Mouse (Mus musculus): ENCODE measurements at regions not wholly inside any gene's neighbourhood (a gene's known extent, or its start where the extent isn't known, plus 50 kb on each side); places are given as distances from the start of the nearest gene placed in this dataset.

DNA sequence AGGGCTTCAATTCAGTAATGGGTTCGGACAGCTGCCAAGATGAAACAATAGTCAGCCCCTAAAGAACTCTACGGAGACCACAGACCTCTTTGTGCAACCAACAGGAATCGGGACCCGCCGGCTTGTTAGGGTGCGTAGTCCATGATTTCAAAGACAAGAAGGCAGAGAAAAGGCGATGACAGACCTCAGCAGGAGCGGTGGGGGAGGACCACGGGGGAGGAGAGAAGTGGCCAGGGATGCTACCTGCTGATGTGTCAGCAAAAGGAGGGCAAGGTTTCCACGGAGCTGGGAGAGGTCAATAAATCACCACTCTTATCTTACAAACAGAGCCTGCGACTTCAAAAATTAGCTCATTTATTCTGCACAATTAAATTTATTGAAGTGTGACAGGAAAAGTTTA, 388.4 kb upstream of the Id4 start:
- DNase-seq: no peak

DNA sequence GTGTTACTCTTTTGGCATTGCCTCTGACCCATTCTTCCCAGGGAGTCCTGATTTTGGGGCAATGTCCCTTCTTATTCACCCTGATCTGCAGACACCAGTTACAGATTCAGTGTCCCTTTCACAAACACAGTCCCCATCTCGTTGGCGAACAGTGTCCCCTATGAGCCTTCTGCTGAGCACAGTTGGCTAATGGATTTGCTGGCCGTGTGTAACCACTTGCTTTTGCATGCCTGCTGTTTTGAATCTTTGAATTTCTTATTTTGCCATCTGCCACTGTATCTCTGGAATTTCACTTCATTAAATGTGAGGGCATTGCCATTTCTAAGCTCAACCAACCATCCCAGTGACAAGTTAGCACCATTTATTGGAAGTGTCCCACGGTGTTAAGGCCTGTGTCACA, 368.5 kb upstream of the Id4 start:
- DNase-seq: no peak

DNA sequence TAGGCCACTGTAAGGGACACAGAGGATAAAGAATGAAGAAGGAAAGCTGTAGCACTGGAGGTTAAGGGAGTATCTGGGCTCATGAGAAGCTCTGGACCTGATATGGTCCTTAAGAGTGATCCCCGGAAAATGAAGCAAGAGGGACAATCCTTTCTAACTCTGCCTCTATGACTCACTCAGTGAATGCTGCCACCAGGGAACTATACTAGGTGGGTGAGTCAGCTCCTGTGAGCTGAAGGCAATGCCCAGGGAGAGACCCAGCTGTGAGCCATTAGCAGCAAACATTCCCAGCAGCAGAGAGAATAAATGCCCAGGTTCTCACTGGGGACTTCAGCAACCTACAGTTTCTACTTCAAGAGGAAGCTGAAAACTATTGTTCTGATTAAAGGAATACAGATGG, 366.7 kb upstream of the Id4 start:
- no peak for DNase-seq

DNA sequence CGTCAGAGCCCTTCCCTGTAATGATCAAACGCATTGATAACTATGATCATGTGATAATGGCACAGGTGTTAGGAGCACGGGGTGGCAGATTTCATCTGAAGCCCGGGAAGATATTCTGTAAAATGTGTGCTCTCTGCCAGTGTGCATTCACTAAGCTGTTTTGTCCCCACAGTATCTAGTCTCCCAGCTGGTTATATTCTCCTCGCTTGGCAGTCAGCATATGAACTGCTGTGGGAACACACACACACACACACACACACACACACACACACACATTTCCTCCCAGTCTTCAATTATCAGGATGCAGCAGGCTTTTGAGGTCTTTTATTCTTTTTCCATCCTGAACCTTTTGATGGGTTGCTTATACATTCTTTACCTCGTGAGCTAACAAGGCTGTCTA, 365.8 kb upstream of the Id4 start:
- DNase-seq: no peak

DNA sequence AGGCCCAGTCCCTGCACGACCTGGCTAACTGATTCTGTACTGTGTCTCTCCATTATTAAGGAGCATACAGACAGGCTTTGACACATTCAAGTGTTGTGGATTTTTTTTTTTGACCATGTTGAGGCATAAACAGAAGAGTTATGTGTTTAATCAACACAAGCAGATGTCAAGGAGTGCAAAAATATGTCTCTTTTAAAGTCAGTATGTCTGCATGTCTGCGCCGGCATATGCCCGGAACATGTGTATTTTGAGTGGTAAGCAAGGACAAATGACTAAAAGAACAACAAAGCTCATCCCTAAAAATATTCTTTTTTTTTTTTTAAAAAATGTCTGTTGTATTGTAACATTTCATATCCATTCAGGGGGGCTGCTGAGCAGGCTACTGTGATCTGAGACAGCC, 364.4 kb upstream of the Id4 start:
- DNase-seq: no peak

DNA sequence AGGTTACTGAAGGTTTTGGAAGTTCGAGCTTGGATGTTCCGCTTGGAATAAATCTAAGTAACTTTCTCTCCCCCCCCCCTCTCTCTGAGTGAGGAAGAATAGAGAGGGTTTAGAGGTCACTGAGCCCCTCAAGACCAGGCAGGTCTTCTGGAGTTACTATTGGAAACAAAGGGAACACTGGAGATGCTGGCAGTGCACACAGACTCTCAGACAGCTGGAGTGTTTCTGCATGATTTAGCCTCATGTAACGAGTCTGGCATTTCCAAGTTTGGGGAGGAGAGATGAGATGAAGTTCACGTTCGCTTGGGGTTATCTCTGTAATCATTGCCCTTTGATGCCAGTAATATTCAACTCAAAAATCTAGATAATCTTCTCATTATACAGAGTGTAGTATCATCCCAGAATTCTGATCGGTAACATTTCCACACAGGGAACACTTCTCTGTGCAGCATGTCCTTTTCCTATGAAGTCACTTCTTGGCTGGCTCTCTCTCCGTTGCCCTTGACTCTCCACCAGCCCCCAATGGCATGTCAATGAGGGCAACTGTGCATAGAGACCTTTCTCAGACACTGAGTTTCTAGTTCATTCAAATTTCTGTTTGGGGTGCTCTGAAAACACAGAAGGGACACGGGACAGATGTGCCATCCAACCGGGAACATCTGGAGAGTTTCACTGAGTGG, 351.0 kb upstream of the Id4 start:
- DNase-seq: no peak

DNA sequence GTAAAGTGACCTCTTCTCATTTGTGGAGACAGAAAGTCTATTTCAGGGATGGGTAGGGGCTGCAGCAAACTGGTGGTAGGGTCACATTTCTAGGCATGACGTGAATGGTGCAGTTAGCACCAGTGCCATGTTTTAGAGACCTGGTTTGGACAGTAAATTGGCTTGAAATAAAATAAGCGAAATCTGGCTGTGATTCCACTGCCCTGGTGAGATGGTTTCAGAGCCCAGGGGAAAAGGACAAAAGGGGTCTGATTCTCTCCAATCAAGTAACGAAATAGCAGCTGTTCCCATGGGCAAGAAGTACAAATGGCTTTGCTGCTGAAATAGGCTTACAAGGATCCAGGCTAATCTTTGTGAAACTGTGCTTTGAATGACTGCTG, 350.5 kb upstream of the Id4 start:
- no peak for DNase-seq

DNA sequence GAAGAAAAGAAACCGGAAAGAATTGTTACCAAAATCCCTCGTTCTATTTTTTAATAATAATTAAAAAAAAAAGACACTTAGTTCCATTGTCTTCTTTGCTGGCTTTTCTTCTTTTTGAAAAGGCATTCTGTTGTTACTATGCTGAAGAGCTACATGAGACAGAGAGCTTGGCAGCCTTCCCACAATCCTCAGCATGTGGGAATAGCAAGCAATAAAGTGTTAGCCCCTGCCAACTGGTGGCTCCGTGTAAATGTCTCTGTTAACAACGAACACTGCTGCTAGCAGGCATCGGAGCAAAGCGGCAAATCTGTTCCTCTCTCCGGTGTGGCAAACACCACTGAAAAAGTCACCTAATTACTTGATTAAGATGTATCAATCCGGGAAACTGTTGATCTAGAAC, 344.6 kb upstream of the Id4 start:
- peak; percentile 4 for DNase-seq

DNA sequence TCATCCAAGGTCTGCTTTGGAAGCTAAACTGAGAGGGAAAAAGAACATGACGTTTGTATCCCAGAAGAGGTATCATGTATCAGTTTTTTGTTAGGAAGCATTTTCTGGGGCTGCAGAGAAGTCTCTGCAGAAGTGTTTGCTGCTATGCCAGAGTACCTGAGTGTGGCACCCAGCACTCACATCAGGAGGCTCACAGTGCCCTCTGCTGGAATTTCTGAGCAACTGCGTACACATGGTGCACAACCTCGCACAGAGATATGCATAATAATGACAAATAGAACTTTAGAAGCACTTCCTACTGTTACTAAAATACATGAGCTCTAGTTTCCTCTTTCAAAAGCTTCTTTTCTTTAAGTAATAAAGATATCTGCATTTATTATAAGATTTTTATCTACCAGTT, 343.7 kb upstream of the Id4 start:
- DNase-seq: no peak

DNA sequence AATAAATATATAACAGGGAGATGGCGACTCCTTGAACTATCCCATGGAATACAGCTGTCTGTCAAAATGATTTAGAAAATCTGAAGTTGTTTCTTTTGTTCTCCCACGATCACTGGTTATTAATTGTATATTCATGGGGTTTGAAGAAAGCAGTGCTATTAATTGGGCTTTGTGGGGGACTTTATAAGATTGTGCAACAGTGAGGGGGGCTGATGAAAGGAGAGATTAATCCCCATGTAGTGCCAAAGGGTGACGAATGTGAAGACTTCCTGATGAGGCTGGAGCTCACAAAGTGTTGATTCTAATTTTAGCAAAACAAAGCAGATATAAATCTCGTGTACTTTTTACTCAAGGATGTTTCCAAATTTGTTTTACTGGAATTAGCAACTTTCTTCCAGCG, 340.0 kb upstream of the Id4 start:
- DNase-seq: no peak

DNA sequence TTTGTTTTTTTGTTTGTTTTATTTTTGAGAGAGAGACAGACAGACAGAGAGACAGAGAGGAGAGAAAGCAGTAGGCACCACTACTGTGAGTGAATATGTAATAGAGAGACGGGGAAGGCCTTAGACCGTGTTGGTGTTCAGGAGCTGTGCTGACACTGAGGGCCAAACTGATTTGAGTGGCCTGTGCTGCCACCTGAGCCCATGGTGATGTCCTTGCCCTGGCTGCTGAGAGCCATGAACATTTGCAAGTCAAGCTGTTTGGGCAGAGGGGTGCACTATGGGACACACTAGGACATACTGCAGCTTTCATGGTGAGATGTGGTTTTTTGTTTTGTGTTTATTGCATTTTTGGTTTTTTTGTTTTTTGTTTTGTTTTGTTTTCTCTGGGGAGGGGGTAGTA, 320.3 kb upstream of the Id4 start:
- DNase-seq: no peak

DNA sequence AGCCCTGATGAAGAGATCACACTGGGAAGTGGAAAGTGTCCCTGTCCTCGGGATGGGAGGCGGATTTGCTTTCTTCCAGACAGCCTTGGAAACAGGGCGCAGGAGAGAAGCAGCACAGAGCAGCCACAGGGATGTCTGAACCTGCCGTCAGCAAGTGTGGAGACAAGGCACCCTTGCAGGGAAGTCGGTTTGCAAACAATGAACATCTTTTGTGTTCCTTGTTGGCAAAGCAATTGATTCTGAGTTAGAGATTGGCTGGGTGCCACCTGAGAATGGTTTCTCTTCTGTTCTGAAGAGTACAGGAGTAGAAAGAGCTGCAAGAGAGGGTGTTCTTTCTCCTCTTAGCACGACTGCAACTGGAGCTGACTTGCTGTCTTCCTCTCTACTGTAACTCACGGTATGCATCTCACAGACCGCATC, 318.6 kb upstream of the Id4 start:
- no peak for DNase-seq

DNA sequence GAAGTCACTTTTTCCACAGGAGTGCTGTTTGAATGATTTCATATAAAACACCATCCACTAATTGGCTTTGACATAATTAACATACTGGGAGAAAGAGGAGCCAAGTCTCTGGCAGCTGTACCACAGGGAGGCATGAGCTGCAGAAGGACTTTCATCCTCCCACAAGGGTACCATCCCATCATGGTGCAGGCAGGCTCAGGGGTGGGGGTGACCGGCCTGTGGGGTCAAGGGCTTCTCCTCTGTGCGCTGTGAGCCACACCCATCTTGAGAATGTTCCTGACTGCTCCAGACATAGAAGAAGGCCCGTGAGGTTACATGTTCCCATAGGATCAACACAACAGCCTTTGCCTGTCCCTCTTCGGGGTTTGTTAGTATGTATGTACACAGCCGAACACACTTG, 317.4 kb upstream of the Id4 start:
- DNase-seq: no peak

DNA sequence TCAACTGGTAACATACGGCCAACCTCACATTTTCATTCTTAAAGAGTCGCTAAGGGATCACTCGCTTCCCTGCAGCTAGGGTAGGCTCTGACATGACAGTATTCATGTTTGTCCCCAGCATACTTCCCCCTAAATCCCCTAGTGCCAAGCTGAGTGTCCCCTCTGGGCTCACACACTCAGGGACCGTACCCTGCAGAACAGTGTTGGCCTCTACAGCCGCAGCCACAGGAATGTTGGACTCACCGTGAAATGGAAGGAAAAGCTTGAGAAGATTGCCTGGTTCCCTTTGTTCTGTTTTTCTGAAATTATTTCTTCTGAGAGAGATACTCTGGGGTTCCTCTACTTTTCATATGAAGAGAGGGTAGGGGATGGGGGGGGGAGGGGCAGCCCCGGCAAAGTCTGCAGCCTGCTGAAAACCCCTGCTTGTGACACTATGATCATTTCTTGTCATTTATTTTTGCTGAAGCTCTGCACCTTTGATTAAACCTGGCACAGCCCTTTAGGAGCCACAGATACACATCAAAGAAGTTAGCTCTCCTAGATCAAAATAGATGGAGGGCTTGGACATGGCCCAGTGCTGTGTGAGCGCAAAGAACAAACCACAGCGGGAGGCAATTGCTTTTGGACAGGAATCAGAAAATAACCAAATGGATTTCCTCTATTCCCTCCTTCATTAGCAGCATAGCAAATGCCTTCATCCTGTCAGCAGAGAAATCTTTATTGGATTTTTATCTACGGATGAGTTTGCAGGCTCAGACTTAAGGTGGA, 312.7 kb upstream of the Id4 start:
- DNase-seq: no peak

DNA sequence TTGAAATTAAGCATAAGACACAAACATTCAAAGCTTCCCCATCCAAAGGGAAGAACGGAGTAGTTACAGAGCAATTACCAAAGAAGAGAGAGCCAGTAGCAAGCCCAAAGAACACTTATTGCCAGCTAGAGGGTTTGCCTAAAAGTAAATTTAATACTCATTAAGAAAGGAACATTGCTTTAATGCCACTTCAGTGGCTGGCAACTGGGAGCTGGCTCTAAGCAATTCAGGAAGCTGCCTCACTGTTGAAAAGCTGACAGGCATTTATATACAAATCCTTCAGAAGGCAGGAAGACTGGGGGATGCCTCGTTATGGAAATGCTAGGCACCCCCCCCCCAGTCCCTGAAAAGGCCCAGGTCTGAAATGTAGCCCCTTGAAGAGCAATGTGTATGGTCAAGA, 310.6 kb upstream of the Id4 start:
- DNase-seq: no peak

DNA sequence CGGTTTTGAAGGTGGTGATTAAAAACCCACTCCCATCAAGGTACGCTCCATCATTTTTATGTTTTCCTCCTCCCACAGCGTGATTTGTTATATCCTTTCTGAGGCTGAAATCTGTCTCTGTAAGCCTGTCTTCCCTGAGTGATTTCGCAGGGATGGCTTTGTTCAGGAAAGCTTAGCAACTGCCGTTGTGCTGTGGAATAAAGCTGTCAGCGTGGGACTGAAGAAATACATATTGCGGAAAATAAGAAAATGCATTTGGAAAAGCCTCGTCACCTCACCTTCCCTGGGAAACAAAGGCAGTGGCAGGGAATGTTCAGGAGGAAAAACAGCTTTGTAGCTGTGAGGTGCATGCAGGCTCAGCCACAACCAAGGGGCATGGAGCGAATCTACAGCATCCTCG, 310.0 kb upstream of the Id4 start:
- DNase-seq: no peak

DNA sequence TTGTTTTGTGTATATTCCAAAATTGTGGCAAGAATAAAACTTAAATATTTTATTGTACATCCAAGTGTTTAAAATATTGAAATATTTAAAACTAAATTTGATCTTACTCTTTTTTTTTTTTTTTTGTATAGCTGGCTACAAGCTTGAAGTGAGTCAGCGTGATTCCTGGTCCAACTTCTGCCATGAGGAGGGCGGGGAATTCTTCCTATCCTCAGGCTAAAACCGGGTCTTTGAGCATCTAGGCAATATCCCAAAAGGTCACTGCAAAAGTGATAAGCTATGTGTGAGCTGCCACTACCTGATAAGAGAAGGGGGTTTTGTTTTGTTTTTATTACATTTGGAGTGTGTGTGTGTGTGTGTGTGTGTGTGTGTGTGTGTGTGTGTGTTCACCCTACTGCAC, 308.1 kb upstream of the Id4 start:
- no peak for DNase-seq

DNA sequence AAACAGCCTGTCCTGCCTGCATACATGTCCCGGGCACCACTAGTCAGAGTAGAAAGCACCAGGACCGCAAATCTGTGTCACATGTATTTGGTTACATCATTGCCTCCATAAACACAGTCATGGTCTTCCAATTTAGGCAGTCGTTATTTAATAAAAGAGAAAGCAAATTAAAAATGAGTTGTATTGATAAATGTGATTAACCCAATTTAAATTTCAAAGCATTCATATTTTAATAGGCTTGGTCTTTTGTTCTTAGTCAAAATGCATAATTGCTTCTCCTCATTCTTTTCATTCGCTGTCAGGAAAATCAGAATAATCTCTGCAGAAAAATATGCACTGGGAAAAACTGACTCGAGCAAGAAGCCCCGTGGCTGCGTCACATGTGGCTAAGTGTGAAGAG, 307.3 kb upstream of the Id4 start:
- no peak for DNase-seq

DNA sequence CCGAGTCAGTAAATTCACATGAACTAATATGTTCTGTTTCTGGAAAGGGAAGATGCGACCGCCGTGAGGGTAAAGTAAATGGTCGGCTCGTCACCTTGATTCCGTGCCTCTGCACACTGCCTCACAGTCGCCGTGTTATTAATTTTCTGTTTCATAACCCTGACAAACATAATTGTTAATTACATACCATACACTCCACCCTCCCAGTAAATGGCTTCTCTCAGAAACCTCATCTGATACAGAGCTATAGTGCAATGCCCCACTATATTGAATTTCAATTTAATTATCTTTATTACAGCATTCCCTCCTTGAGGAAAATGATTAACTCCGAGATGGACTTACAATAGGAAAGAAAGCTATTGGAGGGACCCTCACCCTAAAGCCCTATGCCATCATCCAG, 305.5 kb upstream of the Id4 start:
- DNase-seq: no peak

DNA sequence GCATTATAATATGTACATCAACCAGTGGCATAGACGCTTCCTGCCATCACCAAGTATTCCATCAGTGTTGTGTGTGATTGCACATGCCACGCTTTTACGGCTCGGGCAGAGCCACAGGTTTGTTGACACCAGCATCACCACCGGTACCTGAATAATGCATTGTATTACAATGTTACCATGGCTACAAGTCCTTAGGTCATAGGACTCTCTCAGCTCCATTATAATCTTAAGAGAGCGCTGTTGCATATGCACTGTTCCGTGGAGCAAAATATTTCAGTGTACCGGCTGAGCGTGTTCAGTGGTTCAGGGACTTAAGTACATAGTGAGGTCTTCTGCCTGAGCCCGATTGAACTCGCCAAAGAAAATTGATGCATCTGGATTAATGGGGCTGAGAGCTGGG, 303.4 kb upstream of the Id4 start:
- DNase-seq: no peak

DNA sequence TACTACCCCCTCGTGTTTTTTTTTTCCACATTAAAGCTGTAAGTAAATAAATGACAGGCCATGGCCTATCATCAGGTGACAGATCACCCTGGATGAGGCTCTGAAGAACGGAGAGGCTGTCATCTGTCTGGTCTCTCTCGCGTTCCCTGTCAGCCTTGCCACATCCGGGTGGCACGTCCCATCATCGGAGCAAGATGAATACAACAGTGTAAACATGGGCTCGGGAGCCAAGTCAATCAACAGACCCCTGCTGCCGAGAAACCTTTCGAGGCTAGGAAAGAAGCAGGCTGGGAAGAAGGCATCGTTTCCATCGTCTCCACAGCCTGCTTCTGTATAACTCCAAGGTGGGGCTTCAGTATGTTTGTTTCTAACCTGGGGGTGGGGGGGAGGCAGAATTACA, 286.8 kb upstream of the Id4 start:
- no peak for DNase-seq

DNA sequence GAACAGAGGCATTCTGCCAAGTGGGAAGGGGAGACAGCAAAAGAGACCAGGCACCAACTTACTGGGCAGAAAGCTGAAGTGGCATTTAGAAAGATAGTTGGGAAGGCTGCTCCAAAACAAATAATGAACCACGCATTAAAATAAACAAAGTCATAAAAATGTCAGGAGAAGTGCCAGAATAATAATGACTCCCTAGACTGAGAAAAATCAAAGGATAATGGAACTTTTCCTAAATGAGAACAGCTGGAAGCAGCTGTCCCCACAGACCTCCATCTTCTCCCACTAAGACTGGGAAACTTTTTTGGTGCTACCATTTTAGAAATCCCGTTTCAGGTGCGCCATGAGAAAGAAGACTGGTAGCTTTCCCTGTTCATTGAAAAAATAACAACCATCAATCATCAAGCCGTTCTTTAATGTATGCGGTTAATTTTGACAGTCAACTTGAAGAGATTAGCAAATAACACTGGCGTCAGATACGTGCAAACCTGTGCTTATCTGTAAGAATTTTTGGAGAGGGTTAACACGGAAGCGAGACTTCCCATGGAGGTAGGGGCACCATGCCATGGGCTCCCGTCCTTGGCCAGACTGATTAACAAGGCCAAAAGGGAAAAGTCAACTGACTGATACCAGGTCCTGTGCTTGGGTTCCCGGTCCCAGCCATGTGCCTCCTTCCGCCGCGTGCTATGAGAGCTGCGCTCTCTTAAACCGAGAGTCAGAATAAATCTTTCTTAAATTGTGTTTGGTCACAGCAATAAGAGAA, 286.1 kb upstream of the Id4 start:
- DNase-seq: no peak

DNA sequence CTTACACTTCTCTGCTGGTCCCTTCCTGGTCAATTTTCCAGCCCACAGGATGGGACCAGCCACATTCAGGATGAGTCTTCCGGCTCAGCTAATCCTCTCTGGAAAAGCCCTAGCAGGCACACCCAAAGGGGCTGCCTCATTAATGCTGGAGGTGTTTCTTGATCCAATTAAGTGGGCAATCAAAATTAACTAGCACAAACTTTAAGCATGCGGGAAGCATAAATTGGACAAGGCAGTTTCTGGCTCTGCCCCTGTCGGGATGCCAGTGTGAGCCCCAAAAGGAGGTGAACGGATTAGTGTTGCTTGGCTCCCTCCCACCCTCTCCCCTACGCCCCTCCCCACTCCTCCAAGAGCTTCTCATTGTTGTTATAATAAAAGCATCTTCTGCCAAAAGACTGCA, 262.5 kb upstream of the Id4 start:
- DNase-seq: no peak

DNA sequence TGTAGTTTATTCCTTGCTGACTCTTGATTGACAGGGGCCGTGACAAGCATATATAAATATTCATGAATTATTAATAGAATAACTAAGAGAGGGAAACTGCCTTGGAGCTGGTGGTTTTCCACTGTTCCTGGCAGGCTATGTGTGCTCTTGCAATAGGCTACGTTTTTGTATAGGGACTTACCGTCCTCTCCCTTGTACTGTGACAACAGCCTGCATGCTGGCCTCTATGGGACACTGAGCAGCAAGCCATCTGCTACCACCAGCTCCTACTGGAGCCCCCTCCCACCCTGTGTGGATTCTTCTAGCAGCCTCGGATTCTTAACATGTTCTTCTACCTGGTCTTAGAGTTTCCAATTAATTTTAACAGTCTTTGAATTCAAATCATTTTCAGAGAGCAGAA, 261.6 kb upstream of the Id4 start:
- no peak for DNase-seq

Data from cerebellum, adult 11 months (tissue).